Mouse (Mus musculus) liver, embryonic 13.5 days (tissue): ENCODE measurements around the gene Chrd. TPM values are rescaled to one million over a fixed set of nuclear protein-coding genes. Genes with fewer than 3 reads are reported as not detected.

Experiments used
- ATAC-seq: fragments of 200-750 bp; cut with Nextera tagmentation; 2 replicates; pipeline ENCODE4 v1.8.0; 2017; ENCODE audit warnings: low read depth, mild to moderate bottlenecking, moderate number of reproducible peaks, moderate library complexity
- DNase-seq: peaks from one replicate; pipeline ENCODE4 v3.0.0; 2022
- H3K27ac ChIP-seq: fragments of 300-500 bp; sonication (generic); 2 replicates; pipeline ENCODE4 v1.5.1; 2015; ENCODE audit warnings: moderate library complexity, mild to moderate bottlenecking, inconsistent platforms
- H3K27me3 ChIP-seq: fragments of 300-500 bp; sonication (generic); 2 replicates; pipeline ENCODE4 v1.6.1; 2015; ENCODE audit warnings: mild to moderate bottlenecking, inconsistent platforms
- H3K36me3 ChIP-seq: fragments of 300-500 bp; sonication (generic); 2 replicates; pipeline ENCODE4 v1.6.1; 2015; ENCODE audit warnings: mild to moderate bottlenecking, inconsistent platforms
- H3K4me1 ChIP-seq: fragments of 300-500 bp; sonication (generic); replicated peaks from 2 replicates; pipeline ENCODE4 v1.6.1; 2015; ENCODE audit warnings: inconsistent platforms
- H3K4me2 ChIP-seq: fragments of 300-500 bp; sonication (generic); 2 replicates; pipeline ENCODE4 v1.6.1; 2015; ENCODE audit warnings: inconsistent platforms, mild to moderate bottlenecking, moderate library complexity
- H3K4me3 ChIP-seq: fragments of 300-500 bp; sonication (generic); replicated peaks from 2 replicates; pipeline ENCODE4 v1.5.1; 2015; ENCODE audit warnings: mild to moderate bottlenecking, inconsistent platforms
- H3K9ac ChIP-seq: fragments of 300-500 bp; sonication (generic); 2 replicates; pipeline ENCODE4 v1.6.1; 2015; ENCODE audit warnings: mild to moderate bottlenecking, inconsistent platforms
- H3K9me3 ChIP-seq: fragments of 300-500 bp; sonication (generic); replicated peaks from 2 replicates; pipeline ENCODE4 v1.6.1; 2016; ENCODE audit warnings: inconsistent platforms
- WGBS: fragments of 180-500 bp; shearing (Covaris S2); methylation state at CpG from one replicate; pipeline ENCODE4 v1.1.7; 2015; ENCODE audit not compliant: insufficient replicate concordance; 5-methylcytosine and 5-hydroxymethylcytosine counted together
- polyA plus RNA-seq: library from polyadenylated mRNA; unstranded; fragments of >200 nt; fragmentation: Nextera tagmentation; extraction: Ambion mirVana; gene quantifications from 2 replicates; pipeline ENCODE4 v1.2.1, GENCODE M21; 2015

Gene Chrd
- polyA plus RNA-seq, 1 experiment from 2014 or later = 0.31 TPM

DNA sequence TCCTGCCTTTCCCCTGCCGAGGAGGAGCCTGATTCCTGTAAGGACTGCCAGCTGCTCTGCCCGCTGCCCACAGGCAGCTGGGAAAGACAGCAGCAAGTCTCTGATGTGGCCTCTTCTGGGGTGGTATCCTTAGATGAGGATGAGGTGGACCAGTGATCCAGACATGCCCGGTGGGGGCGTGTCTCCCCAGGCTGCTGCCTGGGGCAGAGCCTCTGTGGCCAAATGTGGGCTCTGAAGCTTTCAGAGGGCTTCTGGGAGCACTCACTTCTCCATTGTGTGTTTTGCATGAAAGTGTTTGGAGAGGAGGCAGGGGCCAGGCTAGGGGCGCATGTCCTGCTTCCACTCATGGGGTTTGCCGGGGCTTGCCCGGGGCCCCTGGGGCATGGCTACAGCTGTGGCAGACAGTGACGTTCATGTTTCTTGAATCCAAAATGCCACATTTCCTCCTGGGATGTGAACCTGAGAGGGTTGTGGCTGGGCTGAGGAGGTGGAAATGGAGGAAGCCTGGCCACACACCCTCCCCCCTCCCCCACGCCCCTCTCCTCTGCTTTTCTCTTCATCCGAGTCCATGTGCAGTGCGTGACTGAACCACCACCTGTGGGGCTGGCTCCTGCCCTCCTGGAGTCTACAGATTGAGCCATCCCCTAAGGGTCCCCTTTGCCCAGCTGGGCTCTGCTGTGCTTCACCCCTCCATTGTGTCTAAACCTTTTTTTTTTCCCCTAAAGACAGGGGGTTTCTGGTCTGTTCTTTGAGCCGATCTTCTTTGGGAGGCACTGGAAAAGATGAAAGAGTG is 31.0 kb upstream of the Chrd start:
- DNase-seq (no peak), ATAC-seq (no peak)
- peaks cover 23% of the 10 kb centered on the region for H3K27me3 ChIP-seq
- H3K9me3 ChIP-seq = no peaks in the 10 kb centered on the region
- H3K9ac ChIP-seq = peak overlapping the region; percentile 66
- H3K36me3 ChIP-seq = peaks cover 10% of the 10 kb centered on the region
- peaks cover 58% of the 10 kb centered on the region for H3K4me1 ChIP-seq
- WGBS = 47% methylated on average over 12 of the region's 12 CpGs
- H3K27ac ChIP-seq = peak overlapping the region; percentile 92
- peak overlapping the region; percentile 11; the same call in 1 of the 2 replicates for H3K4me3 ChIP-seq
- H3K4me2 ChIP-seq = peak overlapping the region; percentile 63

DNA sequence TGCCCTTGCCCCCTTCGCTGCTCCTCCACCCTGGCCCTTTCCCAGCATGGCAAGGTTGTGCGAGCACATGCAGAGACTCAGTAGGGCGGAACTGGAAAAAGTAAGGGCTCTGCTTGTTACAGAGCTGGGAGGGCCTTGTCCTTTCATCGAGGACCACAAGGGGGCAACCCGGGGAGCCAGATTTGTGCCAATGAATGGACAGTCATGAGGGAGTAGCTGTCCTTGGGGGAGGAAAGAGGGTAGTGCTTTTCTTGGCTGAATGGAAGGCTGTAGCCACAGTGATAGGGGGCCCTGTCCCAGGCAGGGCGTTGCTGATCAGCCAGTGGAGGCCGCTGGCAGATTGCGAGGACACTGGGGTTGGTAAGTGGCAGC is 30.4 kb upstream of the Chrd start:
- Histone ChIP-seq H3K27me3 (peaks cover 17% of the 10 kb centered on the region), H3K9ac (peak overlapping the region; percentile 66), H3K4me1 (peaks cover 64% of the 10 kb centered on the region), H3K27ac (peak overlapping the region; percentile 92), H3K4me2 (peak overlapping the region; percentile 63), H3K4me3 (peak overlapping the region; percentile 11; the same call in 1 of the 2 replicates), H3K9me3 (no peaks in the 10 kb centered on the region), H3K36me3 (peaks cover 16% of the 10 kb centered on the region)
- 9% methylated on average over 8 of the region's 8 CpGs for WGBS
- ATAC-seq = peak; percentile 83
- DNase-seq = peak; percentile 80

DNA sequence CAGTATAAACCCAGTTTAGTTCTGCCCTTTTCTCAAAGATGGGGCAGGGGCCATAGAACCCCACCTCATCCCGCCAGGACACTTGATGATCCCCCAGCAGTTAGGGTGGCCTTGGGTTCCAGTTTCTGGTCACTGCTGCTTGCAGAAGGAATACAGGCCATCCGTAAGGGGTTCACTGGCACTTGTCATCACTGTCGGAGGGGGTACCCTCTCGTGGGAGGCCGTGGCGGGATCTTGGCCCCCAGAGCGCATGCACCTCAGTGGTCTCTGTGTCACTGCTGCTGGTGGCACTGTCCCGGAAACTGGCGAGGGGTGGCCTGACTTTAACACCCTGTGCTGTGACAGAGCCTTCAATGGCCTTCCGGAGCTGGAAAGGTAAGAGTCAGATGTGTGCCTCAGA is 29.9 kb upstream of the Chrd start:
- ATAC-seq (no peak), DNase-seq (no peak)
- Histone ChIP-seq H3K4me1 (peaks cover 70% of the 10 kb centered on the region), H3K4me2 (peak overlapping the region; percentile 63), H3K4me3 (peak overlapping the region; percentile 11), H3K9me3 (no peaks in the 10 kb centered on the region), H3K9ac (peak overlapping the region; percentile 66), H3K36me3 (peaks cover 22% of the 10 kb centered on the region), H3K27ac (peak overlapping the region; percentile 92), H3K27me3 (peaks cover 13% of the 10 kb centered on the region)
- WGBS = 79% methylated on average over 10 of the region's 10 CpGs

DNA sequence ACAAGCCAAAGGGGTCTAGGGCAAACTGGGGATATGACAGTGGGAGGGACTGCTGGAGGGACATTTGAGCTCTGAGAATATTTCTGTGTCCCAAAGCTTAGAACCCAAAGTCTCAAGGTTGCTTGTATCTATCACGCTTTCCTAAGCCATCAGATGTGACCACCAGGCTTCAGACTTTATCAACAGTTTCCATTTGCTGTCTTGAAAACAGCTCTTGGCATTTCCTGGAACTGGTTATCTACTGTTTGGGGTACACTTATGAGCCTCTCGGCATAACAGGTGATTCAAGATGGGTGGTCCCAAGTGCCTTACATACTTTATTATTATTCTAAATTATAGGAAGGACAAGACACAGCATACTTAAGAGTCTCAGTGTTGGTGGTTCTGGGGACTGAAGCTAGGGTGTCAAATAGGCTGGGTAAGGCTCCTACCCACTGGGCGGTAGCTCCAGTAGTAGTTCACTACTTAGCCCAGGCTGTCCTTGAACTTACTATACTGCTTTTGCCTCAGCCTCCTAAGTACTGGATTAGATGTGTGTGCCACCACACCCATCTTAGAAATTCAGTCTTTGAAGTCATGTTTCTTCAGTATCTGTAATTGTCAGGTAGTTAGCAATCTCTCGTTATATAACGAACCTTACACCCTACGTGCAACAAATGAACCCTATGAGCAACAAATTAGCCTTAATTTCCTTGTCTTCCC is 29.1 kb upstream of the Chrd start:
- peak; percentile 77 for ATAC-seq
- peak; percentile 62 for DNase-seq
- Histone ChIP-seq H3K4me1 (peaks cover 77% of the 10 kb centered on the region), H3K27ac (peak overlapping the region; percentile 92), H3K27me3 (peaks cover 5% of the 10 kb centered on the region), H3K9ac (peak overlapping the region; percentile 66), H3K4me2 (peak overlapping the region; percentile 63), H3K4me3 (peak overlapping the region; percentile 11), H3K36me3 (peaks cover 30% of the 10 kb centered on the region), H3K9me3 (no peaks in the 10 kb centered on the region)
- WGBS = 31% methylated on average over 6 of the region's 6 CpGs

DNA sequence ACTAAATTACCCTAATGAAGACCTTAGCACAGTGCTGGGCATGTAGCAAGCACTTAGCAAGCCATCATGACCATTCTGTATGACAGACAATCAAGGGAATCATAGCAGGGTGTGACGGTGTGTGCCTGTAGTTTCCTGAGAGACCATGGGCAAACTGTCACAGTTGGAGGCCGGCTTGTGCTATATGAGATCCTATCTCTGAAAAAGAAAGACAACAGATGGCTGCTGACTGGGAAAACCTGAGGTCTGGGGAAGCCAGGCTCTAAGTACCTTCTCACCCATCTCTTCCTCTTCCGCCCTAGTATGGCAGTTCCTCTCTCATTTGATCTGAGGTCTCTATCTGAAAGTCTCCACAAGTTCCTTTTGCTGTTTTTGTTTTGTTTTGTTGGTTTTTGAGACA is 27.1 kb upstream of the Chrd start:
- H3K36me3 ChIP-seq = peaks cover 49% of the 10 kb centered on the region

DNA sequence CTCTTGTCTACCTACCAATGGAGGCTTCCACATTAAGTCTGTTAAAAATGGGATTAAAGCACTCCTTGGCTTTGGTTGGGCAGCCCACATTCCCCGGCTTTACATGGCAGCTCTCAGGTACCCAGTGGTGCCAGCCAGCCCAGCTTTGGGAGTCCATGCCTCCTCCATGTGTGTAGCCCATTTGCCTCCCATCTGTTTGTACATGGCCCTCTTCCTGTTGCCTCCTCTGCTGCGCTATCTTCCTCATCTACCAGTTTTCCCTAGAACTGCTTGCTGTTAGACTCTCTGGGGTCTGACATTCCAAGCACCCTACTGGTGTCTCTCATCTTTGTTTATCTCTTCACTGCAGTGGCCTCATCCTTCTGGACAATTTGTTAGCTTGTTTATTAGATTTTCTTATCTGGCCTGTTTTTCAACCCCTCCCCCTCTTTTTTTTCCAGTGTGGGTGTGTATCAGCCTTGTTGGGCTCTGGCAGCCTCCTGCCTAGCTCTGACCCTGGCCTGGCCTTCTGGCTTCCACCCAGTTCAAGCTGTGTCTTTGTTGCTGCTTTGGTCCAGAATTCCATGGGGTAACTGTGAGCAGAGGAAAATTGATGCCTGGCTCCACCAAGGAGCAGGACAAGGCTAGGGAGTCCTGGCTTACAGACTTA is 26.4 kb upstream of the Chrd start:
- peak; percentile 47 for ATAC-seq
- DNase-seq = no peak
- Histone ChIP-seq H3K4me2 (peak overlapping the region; percentile 44), H3K9me3 (no peaks in the 10 kb centered on the region), H3K36me3 (peaks cover 56% of the 10 kb centered on the region), H3K4me3 (no peak overlapping the region), H3K27ac (peak overlapping the region; percentile 92), H3K4me1 (peaks cover 99% of the 10 kb centered on the region), H3K27me3 (no peaks in the 10 kb centered on the region), H3K9ac (peak overlapping the region; percentile 66)
- 65% methylated on average over 2 of the region's 2 CpGs for WGBS

More for the DNA sequence above, 27.1 kb upstream of the Chrd start:
- ATAC-seq (no peak), DNase-seq (no peak)
- peaks cover 96% of the 10 kb centered on the region for H3K4me1 ChIP-seq
- no peaks in the 10 kb centered on the region for H3K9me3 ChIP-seq
- 33% methylated on average over 3 of the region's 3 CpGs for WGBS
- no peaks in the 10 kb centered on the region for H3K27me3 ChIP-seq
- peak overlapping the region; percentile 92 for H3K27ac ChIP-seq
- no peak overlapping the region; the same call in 1 of the 2 replicates for H3K9ac ChIP-seq
- 0 out of 2 replicates have a peak overlapping the region, but pooled peaks have one; percentile 1 for H3K4me2 ChIP-seq
- no peak overlapping the region for H3K4me3 ChIP-seq

DNA sequence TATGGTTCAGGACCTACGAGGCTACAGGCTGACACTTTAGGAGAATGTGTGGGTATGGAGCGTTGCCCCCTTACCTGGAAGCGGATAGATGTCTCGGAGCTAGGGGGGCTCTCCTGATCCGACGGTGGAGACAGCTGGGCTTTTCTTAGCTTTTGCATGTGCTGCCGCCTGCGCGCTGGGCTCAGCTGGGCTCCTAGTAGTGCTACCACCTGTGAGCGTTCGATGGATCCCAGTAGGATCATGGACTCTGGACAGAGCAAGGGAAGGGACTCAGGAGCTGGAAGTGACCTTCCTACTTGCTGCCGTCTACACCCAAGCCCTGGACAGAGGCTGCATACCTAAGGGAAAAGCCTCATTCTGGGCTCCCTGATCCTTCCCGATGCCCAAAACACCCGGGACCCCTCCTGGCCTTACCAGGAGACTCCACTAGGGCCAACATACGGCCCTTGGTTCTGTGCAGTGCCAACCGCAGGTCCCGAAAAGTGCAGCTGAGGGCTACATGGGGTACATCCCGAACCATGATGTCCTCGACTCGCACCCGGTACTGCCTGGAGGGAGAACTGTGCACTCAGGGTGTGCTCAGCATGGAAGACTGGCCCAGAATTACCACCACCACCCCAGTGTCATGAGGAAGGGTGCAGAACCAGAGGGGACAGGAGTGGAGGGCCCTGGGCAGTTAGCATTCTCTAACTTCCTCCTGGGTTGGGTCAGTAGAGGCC is 24.5 kb upstream of the Chrd start:
- Histone ChIP-seq H3K4me1 (peaks cover 99% of the 10 kb centered on the region), H3K36me3 (peaks cover 69% of the 10 kb centered on the region), H3K9me3 (no peaks in the 10 kb centered on the region), H3K4me3 (no peak overlapping the region), H3K4me2 (no peak overlapping the region), H3K27ac (peak overlapping the region; percentile 92), H3K27me3 (no peaks in the 10 kb centered on the region), H3K9ac (peak overlapping the region; percentile 66; the same call in 1 of the 2 replicates)
- WGBS = 86% methylated on average over 21 of the region's 21 CpGs
- ATAC-seq (no peak), DNase-seq (no peak)

DNA sequence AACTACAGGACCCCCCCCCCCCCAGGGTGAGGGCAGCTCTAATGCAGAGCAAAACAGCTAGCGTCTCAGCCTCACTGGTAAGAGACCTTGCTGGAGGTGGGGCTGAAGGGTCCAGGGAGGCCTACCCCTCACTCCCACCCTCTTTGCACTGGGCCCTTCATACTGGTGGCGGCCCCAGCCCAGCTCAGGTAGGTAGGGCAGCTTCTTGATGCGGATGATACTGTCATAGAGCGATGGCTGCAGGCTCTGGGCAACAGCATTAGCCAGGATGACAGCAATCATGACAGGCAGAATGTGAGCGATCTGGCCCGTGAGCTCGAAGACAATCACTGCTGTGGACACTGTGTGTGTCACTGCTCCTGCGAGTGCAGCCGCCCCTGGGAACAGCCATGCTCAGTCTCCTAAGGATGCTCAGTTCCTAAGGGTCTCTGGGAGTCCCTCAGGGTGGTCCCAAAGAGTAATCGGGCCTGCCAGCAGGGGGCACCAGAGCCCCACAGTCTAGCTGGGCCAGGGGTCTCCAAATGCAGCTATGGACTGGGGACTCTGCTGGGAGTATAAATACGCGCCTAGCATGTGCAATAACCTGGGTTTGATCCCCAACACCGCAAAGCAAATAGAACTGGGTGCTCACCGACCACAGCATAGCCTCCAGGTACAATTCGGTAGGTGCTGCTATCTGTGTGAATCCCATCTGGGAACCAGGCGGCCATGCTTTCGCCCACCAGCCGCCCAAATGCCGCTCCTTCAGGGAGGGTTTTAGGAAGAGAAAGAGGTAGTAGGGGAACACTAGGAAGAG is 23.8 kb upstream of the Chrd start:
- Histone ChIP-seq H3K9me3 (no peaks in the 10 kb centered on the region), H3K36me3 (peaks cover 69% of the 10 kb centered on the region), H3K27me3 (no peaks in the 10 kb centered on the region), H3K4me2 (no peak overlapping the region), H3K4me1 (peaks cover 99% of the 10 kb centered on the region), H3K27ac (no peak overlapping the region), H3K9ac (no peak overlapping the region; the same call in 1 of the 2 replicates), H3K4me3 (no peak overlapping the region)
- ATAC-seq (no peak), DNase-seq (no peak)
- 73% methylated on average over 19 of the region's 19 CpGs for WGBS

DNA sequence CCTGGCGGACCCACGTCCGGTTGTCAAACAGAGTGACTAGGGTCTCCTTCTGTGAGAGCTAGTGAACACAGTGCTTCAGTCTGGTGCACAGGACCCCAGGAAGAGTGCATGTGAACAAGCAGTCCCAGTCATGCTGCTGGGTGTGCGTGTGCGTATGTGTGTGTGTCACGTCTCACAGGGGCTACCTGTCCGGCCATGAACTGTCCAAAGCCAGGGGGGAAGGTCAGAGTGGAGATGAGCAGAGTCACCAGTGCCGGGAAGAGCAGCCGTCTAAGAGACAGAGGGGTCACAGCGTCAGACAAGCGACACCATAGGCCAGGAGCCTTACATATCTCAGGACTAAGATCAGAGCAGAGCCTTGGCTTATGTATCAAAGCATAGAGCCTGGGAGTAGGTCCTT is 22.6 kb upstream of the Chrd start:
- ATAC-seq (no peak), DNase-seq (no peak)
- 91% methylated on average over 11 of the region's 11 CpGs for WGBS
- peak overlapping the region; percentile 93; the same call in 1 of the 2 replicates for H3K27ac ChIP-seq
- peaks cover 99% of the 10 kb centered on the region for H3K4me1 ChIP-seq
- no peak overlapping the region for H3K4me2 ChIP-seq
- peak overlapping the region; percentile 22; the same call in 1 of the 2 replicates for H3K9ac ChIP-seq
- no peak overlapping the region for H3K4me3 ChIP-seq
- peaks cover 62% of the 10 kb centered on the region for H3K36me3 ChIP-seq
- no peaks in the 10 kb centered on the region for H3K9me3 ChIP-seq
- no peaks in the 10 kb centered on the region for H3K27me3 ChIP-seq

DNA sequence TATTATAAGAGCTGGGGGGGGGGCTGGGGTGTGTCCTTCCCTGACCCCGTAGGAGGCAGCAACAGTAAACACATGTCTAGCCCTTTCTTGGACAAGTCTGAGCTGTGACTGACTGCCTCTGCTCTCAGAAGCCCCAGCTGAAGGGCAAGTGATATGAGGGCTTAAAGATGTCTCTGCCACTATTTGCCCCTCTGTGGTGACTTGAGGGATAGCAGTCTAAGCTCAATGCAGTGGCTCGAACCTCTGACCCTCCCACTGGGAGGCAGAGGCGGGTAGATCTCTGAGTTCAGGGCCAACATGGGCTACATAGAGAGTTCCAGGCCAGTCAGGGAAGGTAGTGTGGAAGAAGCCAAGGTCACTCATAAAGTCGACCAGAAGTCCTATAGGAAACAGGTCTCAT is 22.1 kb upstream of the Chrd start:
- DNase-seq = no peak
- H3K27me3 ChIP-seq = no peaks in the 10 kb centered on the region
- H3K9ac ChIP-seq = peak overlapping the region; percentile 22; the same call in 1 of the 2 replicates
- no peak for ATAC-seq
- WGBS = 55% methylated on average over 4 of the region's 4 CpGs
- H3K4me3 ChIP-seq = no peak overlapping the region
- H3K4me2 ChIP-seq = no peak overlapping the region
- H3K36me3 ChIP-seq = peaks cover 60% of the 10 kb centered on the region
- peaks cover 99% of the 10 kb centered on the region for H3K4me1 ChIP-seq
- no peaks in the 10 kb centered on the region for H3K9me3 ChIP-seq
- peak overlapping the region; percentile 93 for H3K27ac ChIP-seq
